Mouse (Mus musculus) embryonic facial prominence, embryonic 15.5 days (tissue): ENCODE data around the gene Trp53rkb. TPM values are rescaled to one million over a fixed set of nuclear protein-coding genes. Genes with fewer than 3 reads are reported as not detected.
"Not testable (repeated sequence)": the region's sequence is repeated elsewhere in the genome, so short reads cannot be mapped to it uniquely, and the experiment has no call there.

ENCODE experiments used
- ATAC-seq: fragments of 200-750 bp; cut with Nextera tagmentation; 2 replicates; pipeline ENCODE4 v1.8.0; 2017; ENCODE audit warnings: low read depth, moderate TSS enrichment; ENCODE audit not compliant: insufficient number of reproducible peaks, low FRiP score, low TSS enrichment
- H3K27ac ChIP-seq: fragments of 300-500 bp; sonication (generic); replicated peaks from 2 replicates; pipeline ENCODE4 v1.5.1; 2015; ENCODE audit warnings: mild to moderate bottlenecking, inconsistent platforms
- H3K27me3 ChIP-seq: fragments of 300-500 bp; sonication (generic); 2 replicates; pipeline ENCODE4 v1.6.1; 2015; ENCODE audit warnings: inconsistent platforms
- H3K36me3 ChIP-seq: fragments of 300-500 bp; sonication (generic); 2 replicates; pipeline ENCODE4 v1.6.1; 2015; ENCODE audit warnings: mild to moderate bottlenecking, inconsistent platforms
- H3K4me1 ChIP-seq: fragments of 300-500 bp; sonication (generic); 2 replicates; pipeline ENCODE4 v1.6.1; 2015; ENCODE audit warnings: inconsistent platforms
- H3K4me2 ChIP-seq: fragments of 300-500 bp; sonication (generic); replicated peaks from 2 replicates; pipeline ENCODE4 v1.6.1; 2015; ENCODE audit warnings: mild to moderate bottlenecking, inconsistent platforms
- H3K4me3 ChIP-seq: fragments of 300-500 bp; sonication (generic); replicated peaks from 2 replicates; pipeline ENCODE4 v1.5.1; 2015; ENCODE audit warnings: mild to moderate bottlenecking, inconsistent platforms
- H3K9ac ChIP-seq: fragments of 300-500 bp; sonication (generic); 2 replicates; pipeline ENCODE4 v1.6.1; 2015; ENCODE audit warnings: inconsistent platforms
- H3K9me3 ChIP-seq: fragments of 300-500 bp; sonication (generic); replicated peaks from 2 replicates; pipeline ENCODE4 v1.6.1; 2016; ENCODE audit warnings: inconsistent platforms
- WGBS: fragments of 180-500 bp; shearing (Covaris S2); methylation state at CpG from one replicate; pipeline ENCODE4 v1.1.7; 2015; 5-methylcytosine and 5-hydroxymethylcytosine counted together
- polyA plus RNA-seq: library from polyadenylated mRNA; unstranded; fragments of >200 nt; fragmentation: Nextera tagmentation; extraction: Ambion mirVana; gene quantifications from 2 replicates; pipeline ENCODE4 v1.2.1, GENCODE M21; 2015

Trp53rkb gene
- polyA plus RNA-seq, 1 experiment from 2014 or later: 7.2 TPM

GRCm38 (mm10) chr2:166771396-166771795 lies 20.9 kb upstream of the Trp53rkb start:
- no peak for ATAC-seq
- no peaks in the 10 kb centered on the region for H3K36me3 ChIP-seq
- no peak overlapping the region for H3K4me3 ChIP-seq
- no peaks in the 10 kb centered on the region for H3K27me3 ChIP-seq
- no peak overlapping the region for H3K9ac ChIP-seq
- no peak overlapping the region for H3K27ac ChIP-seq
- no peaks in the 10 kb centered on the region for H3K9me3 ChIP-seq
- WGBS: 24% methylated on average over 11 of the region's 11 CpGs
- H3K4me2 ChIP-seq: no peak overlapping the region
- peaks cover 4% of the 10 kb centered on the region; the same call in 1 of the 2 replicates for H3K4me1 ChIP-seq

GRCm38 (mm10) chr2:166773587-166773986 lies 18.7 kb upstream of the Trp53rkb start:
- WGBS: 82% methylated on average over 10 of the region's 10 CpGs
- Histone ChIP-seq H3K4me1 (peaks cover 4% of the 10 kb centered on the region; the same call in 1 of the 2 replicates), H3K9me3 (no peaks in the 10 kb centered on the region), H3K27me3 (no peaks in the 10 kb centered on the region), H3K4me3 (no peak overlapping the region), H3K9ac (no peak overlapping the region), H3K27ac (no peak overlapping the region), H3K4me2 (no peak overlapping the region), H3K36me3 (no peaks in the 10 kb centered on the region)
- ATAC-seq: no peak

- 87% methylated on average over 10 of the region's 10 CpGs for WGBS
- H3K4me3 ChIP-seq: no peak overlapping the region
- H3K9ac ChIP-seq: no peak overlapping the region
- no peak for ATAC-seq
- H3K27me3 ChIP-seq: no peaks in the 10 kb centered on the region
- H3K36me3 ChIP-seq: no peaks in the 10 kb centered on the region
- peaks cover 4% of the 10 kb centered on the region; the same call in 1 of the 2 replicates for H3K4me1 ChIP-seq
- H3K9me3 ChIP-seq: no peaks in the 10 kb centered on the region
- H3K4me2 ChIP-seq: no peak overlapping the region
- H3K27ac ChIP-seq: no peak overlapping the region
These were observed 18.1 kb upstream of the Trp53rkb start for GRCm38 (mm10) chr2:166774275-166774674.

GRCm38 (mm10) chr2:166775357-166775893 lies 16.9 kb upstream of the Trp53rkb start:
- Histone ChIP-seq H3K4me3 (no peak overlapping the region), H3K4me2 (no peak overlapping the region), H3K36me3 (no peaks in the 10 kb centered on the region), H3K9ac (no peak overlapping the region), H3K27ac (peak overlapping the region; percentile 69; the same call in 1 of the 2 replicates), H3K4me1 (peaks cover 7% of the 10 kb centered on the region; the same call in 1 of the 2 replicates), H3K9me3 (no peaks in the 10 kb centered on the region), H3K27me3 (no peaks in the 10 kb centered on the region)
- WGBS: 49% methylated on average over 11 of the region's 11 CpGs
- ATAC-seq: no peak

DNA sequence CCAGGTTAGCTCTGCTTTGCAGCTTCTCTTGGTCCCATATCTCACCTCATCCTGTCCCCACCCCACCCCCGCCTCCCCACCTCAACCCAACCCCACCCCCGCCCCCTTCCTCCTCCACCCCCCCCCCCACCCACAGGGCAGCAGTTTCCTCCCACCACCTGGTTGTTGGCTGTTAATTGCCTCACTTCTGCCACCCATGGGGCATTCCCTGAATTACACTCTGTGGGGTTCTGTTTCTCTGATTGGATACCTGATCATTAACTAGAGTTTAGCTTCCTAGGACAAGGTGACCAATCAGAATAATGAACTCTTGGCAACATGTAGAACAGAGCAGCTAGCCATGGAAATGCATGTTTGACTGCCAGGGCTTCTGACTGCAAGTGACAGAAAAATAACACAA lies 16.1 kb upstream of the Trp53rkb start:
- Histone ChIP-seq H3K4me2 (no peak overlapping the region), H3K4me3 (no peak overlapping the region), H3K4me1 (peaks cover 13% of the 10 kb centered on the region; the same call in 1 of the 2 replicates), H3K36me3 (no peaks in the 10 kb centered on the region), H3K27me3 (no peaks in the 10 kb centered on the region), H3K9ac (no peak overlapping the region), H3K27ac (no peak overlapping the region), H3K9me3 (no peaks in the 10 kb centered on the region)
- 45% methylated on average over 1 of the region's 2 CpGs for WGBS
- no peak for ATAC-seq

GRCm38 (mm10) chr2:166779956-166780355 lies 12.4 kb upstream of the Trp53rkb start:
- no peak overlapping the region for H3K9ac ChIP-seq
- WGBS: 54% methylated on average over 8 of the region's 8 CpGs
- no peaks in the 10 kb centered on the region for H3K9me3 ChIP-seq
- no peaks in the 10 kb centered on the region for H3K27me3 ChIP-seq
- ATAC-seq: no peak
- no peak overlapping the region for H3K4me3 ChIP-seq
- H3K36me3 ChIP-seq: no peaks in the 10 kb centered on the region
- H3K27ac ChIP-seq: no peak overlapping the region
- H3K4me2 ChIP-seq: no peak overlapping the region
- H3K4me1 ChIP-seq: peaks cover 10% of the 10 kb centered on the region; the same call in 1 of the 2 replicates

GRCm38 (mm10) chr2:166780980-166781578 lies 11.3 kb upstream of the Trp53rkb start:
- Histone ChIP-seq H3K27me3 (no peaks in the 10 kb centered on the region), H3K4me1 (peaks cover 16% of the 10 kb centered on the region), H3K27ac (no peak overlapping the region), H3K9me3 (no peaks in the 10 kb centered on the region), H3K4me2 (no peak overlapping the region), H3K9ac (no peak overlapping the region; the same call in 1 of the 2 replicates), H3K36me3 (no peaks in the 10 kb centered on the region), H3K4me3 (no peak overlapping the region)
- ATAC-seq: no peak
- WGBS: 11% methylated on average over 9 of the region's 9 CpGs

- no peak overlapping the region for H3K9ac ChIP-seq
- H3K4me1 ChIP-seq: peaks cover 22% of the 10 kb centered on the region
- ATAC-seq: no peak
- H3K27ac ChIP-seq: no peak overlapping the region
- H3K27me3 ChIP-seq: no peaks in the 10 kb centered on the region
- WGBS: 73% methylated on average over 6 of the region's 6 CpGs
- H3K9me3 ChIP-seq: no peaks in the 10 kb centered on the region
- no peaks in the 10 kb centered on the region for H3K36me3 ChIP-seq
- no peak overlapping the region for H3K4me3 ChIP-seq
- H3K4me2 ChIP-seq: no peak overlapping the region
These were observed 8.0 kb upstream of the Trp53rkb start for GRCm38 (mm10) chr2:166784376-166784775.

GRCm38 (mm10) chr2:166786353-166787004 lies 5.9 kb upstream of the Trp53rkb start:
- H3K27ac ChIP-seq: no peak overlapping the region
- under 1% methylated on average over 35 of the region's 35 CpGs for WGBS
- no peaks in the 10 kb centered on the region for H3K9me3 ChIP-seq
- H3K4me3 ChIP-seq: peak overlapping the region; percentile 76
- H3K4me1 ChIP-seq: peaks cover 13% of the 10 kb centered on the region; the same call in 1 of the 2 replicates
- peak overlapping the region; percentile 64 for H3K9ac ChIP-seq
- peak overlapping the region; percentile 81 for H3K4me2 ChIP-seq
- no peaks in the 10 kb centered on the region for H3K27me3 ChIP-seq
- peak; percentile 95 for ATAC-seq
- no peaks in the 10 kb centered on the region for H3K36me3 ChIP-seq

GRCm38 (mm10) chr2:166791738-166792137 lies 593 bp upstream of the Trp53rkb start:
- H3K27ac ChIP-seq: no peak overlapping the region
- ATAC-seq: no peak
- H3K36me3 ChIP-seq: peaks cover 9% of the 10 kb centered on the region
- H3K27me3 ChIP-seq: no peaks in the 10 kb centered on the region
- no peak overlapping the region for H3K9ac ChIP-seq
- 76% methylated on average over 5 of the region's 5 CpGs for WGBS
- H3K4me1 ChIP-seq: peaks cover 19% of the 10 kb centered on the region
- no peak overlapping the region for H3K4me2 ChIP-seq
- H3K4me3 ChIP-seq: no peak overlapping the region
- no peaks in the 10 kb centered on the region for H3K9me3 ChIP-seq

DNA sequence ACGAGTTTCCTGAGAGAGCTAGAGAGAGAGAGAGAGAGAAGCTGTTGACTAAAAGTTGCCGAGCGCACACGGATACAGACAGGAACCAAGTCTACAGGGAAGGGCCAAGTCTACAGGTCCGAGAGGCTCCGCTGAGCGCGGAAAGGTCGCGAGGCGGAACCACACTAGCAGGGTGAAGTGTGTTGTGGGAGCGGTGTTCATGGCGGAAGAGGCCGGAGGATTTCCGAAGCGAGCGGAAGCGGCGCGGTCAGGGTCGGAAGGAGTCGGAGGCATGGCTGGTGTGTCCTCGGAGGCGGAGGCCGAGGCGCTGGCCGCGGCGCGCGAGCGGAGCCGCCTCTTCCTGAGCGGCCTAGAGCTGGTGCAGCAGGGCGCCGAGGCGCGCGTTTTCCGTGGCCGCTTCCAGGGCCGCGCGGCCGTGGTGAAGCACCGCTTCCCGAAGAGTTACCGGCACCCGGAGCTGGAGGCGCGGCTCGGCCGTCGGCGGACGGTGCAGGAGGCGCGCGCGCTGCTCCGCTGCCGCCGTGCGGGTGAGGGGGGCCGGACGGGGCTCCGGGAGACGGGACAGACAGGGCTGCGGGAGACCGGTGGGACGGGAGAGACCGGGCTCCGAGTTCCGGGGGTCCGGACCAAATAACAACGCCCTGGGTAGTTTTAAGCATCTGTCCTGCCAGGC lies 1.3 kb downstream of the Trp53rkb start:
- H3K27me3 ChIP-seq, H3K9me3 ChIP-seq: not testable (repeated sequence)
- under 1% methylated on average over 75 of the region's 76 CpGs for WGBS
- peaks cover 28% of the 10 kb centered on the region for H3K36me3 ChIP-seq
- peak overlapping the region; percentile 76 for H3K27ac ChIP-seq
- peak overlapping the region; percentile 61 for H3K4me2 ChIP-seq
- peak overlapping the region; percentile 78 for H3K9ac ChIP-seq
- peak; percentile 90 for ATAC-seq
- H3K4me3 ChIP-seq: peak overlapping the region; percentile 78
- peaks cover 15% of the 10 kb centered on the region for H3K4me1 ChIP-seq
